Mouse (Mus musculus) monocyte, adult 5-6 weeks (primary cell): ENCODE measurements around the gene Nrf1. TPM values are rescaled to one million over a fixed set of nuclear protein-coding genes. Genes with fewer than 3 reads are reported as not detected.

Experiments used
- ATAC-seq: fragments of 153-309, 156-312 bp; replicated peaks from 2 replicates; pipeline ENCODE4 v1.8.0; 2017; ENCODE audit warnings: mild to moderate bottlenecking; ENCODE audit not compliant: low TSS enrichment, insufficient number of reproducible peaks, severe bottlenecking, poor library complexity, low FRiP score
- total RNA-seq: library from RNA; stranded (forward); fragments of 200-1000, 200-491, 200-594 nt; gene quantifications from 3 replicates; pipeline ENCODE4 v1.2.3, GENCODE M21; 2017

Gene Nrf1
- total RNA-seq, 1 experiment from 2014 or later: 78.5 TPM

DNA sequence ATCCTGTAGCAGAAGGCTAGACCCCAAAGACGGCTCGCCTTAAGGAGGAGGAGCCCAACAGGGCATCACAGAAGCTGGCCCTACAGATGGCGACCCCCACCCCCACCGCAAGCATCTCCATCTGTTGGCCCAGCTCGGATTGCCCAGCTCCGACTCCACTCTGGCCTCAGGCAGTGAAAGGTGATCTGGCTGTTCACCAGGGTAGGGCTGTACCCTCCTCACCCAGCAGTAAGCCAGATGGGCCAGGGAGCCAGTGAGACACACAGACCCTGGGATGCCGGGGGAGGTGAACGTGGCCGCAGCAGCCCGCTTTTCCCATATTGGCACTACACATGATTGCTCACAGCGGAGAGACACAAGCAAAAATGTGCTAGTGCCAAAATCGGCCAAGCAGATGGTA is 121.4 kb downstream of the Nrf1 start:
- ATAC-seq: no peak

DNA sequence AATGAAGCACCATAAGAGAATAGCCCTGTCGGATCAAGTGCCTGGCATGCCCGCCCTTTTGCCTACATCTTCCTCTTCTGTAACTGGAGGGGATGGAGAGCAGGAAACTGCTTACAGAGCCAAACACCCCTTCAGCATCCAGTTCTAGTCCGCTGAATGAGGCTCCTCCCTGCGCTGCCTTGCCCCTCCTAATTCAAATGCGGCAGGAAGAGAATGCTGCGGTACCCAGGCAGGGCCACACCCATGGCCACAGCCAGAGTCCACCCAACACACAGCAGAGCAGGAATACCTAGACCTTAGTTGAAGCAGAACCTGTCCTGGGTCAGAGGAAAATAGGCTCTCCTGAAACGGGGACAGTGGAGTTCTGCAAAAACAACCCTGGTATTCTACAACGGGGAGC is 123.4 kb downstream of the Nrf1 start:
- ATAC-seq: no peak

DNA sequence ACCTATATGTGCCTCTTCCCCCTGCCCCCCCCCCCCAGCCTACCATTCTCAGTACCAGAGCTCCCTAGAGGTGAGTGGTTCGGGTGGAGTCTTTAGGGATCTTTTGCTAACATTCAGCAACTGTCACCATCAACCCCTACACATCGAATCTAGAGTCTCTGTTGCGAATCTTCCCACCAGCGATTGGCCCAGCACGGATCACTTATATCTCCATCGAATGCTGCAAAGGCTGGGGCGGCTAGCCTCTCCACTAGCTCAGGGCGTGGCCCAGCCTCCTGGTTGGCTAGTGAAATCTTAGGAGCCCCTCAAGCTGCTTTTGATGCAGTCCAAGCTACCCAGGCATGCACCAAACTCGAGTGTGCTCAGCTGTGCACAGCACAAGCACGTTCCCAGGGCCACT is 124.2 kb downstream of the Nrf1 start:
- no peak for ATAC-seq

DNA sequence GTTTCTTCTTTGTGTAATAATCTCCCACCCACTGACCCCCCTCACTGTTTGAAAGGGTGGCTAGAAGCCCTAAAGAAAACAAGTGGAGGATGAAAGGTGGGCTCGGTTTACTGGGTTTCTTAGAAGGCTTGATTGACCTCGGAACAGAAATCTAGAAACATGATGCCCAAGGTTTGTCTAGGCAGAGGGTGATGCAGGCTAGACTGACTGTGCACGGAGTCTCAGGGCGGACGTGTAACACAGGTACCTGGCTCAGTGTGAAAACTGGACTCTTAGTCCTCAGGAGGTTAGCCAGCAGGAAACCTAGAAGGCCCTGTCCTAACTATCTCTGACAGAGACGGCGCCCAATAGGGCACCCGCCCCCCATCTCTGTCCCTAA is 124.6 kb downstream of the Nrf1 start:
- ATAC-seq: no peak

DNA sequence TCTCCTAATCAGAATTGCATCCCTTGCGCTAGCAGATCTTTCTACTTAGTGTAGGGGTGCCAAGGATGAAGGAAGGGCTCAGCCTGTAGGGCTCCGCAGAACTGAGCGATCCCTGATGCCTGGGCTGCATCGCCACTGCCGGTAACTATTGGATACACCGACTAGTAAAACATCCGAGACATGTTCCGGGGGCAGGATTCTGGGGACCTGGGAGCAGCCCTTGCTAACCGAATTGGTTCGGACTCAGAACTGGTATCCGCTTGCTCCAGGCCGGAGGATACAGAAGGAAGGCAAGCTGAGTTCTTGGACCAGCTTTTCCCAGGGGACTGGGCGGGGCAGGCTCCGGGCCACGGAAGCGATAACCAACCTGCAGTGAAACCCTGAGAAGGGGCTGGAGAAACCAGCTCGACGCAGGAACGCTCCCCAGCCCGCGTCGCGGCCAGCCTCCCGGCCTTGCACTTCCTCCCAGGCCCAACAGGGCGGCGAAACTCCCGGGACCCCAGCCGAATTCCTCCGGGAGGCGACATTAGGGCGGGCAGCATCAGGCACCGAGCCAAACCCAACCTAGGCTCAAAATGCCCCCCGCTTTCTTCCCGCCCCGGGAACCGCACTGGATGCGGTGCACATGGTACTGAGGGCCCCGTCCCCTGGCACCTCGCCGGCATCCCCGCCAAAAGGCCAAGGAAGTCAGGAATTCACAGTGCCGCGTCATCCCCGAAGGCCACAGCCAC is 125.2 kb downstream of the Nrf1 start:
- ATAC-seq: no peak

DNA sequence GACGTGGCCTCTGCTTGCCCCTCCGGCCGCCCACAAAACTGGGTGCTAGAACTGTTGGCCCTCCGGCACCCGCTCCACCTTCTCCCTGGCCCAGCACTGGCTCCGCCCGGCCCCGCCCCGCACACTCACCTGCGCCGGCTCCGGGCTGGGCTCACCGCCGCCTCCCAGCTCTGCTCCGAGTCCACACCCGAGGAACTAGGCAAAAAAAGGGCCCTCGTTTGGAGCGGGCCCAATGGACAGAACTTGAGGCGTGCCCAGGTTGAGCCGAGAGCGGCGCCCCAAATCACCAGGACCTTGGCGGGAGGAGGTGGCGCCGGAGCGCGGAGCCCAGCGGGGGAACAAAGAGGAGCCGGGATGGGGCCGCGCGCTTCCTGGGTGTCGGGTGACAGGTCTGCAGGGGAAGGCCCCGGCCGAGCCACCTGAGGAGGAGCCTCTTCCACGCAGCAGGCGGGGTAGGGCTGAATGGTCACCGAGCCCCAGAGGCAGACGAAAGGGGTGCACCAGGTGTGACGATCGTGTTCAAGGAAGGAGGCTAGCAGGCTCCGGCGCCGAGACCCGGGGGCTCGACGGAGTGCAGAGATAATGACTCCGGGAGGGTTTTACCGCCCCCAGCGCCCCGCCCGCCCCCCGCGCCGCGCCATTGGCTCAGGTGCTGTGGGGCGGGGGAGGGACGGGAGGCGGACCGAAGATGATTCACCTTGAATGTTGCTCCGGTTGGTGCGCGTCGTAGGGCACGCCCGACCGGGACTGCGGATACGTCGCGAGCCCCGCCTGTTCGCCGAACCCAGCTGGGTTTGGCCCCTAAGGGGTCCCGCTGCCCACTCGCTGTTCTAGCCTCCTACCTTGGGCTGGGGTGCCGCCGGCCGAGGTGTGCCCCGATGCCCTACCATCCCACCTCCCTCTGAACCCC is 126.0 kb downstream of the Nrf1 start:
- ATAC-seq: no peak

DNA sequence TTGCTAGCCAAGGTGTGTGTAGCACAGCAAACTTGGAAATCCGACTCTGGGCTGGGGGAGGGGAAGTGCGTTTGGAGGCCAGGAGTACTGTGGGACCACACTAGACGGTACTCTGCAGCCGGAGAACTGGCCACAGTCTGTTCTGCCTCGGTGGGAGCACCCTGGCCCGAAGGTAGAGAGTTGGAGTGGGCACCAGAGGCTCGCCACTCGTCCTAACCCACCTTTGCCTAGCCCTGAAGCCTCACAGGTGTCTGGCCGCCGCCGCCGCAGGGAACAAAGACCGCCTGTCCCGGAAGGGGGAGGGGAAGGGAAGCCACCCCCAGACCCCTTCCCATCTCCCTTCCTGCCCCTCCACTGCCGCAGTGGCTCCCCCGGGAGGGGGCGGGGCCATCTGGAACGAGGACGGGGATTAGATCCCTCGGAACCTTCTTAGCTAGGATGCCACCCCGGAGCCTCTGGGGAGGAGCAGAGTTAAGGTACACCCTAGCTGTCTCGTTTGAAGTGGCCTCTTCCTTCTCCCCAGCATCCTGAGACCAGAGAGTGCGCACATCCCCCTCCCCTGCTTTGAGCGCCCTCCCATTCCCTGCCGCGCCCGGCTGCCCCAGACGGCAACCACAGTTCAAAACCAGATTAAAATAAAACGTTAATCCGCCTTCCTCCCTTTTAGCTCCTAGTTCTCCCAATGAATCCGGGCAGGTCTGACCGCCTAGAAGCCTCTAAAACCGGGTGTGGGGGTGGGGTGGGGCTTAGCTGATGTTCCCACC is 126.9 kb downstream of the Nrf1 start:
- no peak for ATAC-seq

DNA sequence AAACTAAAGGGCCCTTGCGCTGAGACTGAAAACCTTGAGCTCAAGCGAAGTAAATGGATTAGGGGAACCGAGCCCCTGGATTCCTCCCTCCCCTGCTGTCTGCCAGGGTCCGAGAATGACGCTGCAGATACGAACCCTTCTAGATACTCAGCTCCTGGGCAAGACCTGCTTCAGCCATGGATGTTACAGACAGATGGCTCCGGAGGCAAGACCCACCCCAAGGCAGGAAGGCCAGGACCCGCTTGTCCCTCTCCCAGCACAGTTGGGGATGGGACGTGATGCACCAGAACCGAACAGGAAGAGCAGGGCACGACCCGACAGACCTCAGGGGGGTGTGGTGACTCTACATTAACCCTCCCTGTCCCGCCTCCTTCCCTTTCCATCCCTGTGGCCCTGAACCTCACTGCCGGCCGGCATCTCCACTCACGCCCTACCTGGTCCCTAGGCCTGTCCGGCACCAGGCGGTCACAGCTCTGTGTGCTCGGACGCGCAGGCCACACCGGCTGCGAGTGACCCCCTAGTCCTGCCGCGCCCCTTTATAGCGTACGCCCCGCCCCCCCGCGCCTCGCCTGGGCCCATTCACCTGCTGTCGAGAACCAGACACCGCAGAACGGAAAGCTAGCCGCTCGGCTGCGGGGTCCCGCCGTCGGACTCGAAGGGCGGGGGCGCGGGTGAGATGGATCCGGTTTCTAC is 127.6 kb downstream of the Nrf1 start:
- ATAC-seq: no peak

DNA sequence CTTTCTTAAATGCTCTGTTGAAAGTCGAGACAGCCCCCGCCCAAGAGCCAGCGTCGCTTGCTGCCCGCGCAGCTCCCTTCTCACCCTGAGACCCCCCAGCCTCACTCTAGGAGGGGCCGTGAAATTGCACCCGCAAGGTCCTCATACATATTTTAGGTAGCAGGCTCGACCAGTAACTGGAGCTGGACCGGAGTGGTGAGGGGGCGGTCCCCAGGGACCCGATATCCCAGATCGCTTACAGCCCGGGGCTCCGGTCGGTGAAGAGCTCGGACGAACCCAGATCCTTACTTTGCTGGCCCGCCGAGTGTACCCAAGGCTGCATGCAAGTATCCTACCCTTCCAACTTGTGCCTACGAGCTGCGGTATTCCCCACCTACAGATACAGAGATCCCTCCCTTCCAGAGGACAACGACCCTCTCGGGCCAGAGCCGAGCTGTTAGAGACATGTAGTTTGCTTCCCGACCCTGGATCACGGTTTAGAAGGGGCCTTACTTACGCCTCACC is 128.2 kb downstream of the Nrf1 start:
- ATAC-seq: no peak

DNA sequence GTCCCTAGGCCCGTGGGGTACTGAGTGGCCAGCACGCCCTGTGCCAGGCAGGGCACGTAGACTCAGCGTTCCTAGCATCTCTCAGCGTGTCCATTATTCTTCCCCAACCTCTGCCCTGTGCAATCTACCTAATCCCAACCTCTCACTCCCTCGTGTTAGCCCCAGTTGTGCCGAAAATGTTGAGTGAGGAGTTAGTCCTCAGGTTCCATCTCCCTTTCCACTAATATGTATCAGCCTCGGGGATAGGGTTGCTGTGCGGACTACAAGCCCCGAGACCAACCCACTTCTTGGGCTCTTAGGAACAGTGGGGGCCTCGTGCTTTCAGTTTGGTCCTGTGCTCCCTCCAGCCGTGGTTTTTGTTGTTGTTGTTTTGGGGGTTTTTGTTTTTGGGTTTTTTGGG is 128.7 kb downstream of the Nrf1 start:
- no peak for ATAC-seq

DNA sequence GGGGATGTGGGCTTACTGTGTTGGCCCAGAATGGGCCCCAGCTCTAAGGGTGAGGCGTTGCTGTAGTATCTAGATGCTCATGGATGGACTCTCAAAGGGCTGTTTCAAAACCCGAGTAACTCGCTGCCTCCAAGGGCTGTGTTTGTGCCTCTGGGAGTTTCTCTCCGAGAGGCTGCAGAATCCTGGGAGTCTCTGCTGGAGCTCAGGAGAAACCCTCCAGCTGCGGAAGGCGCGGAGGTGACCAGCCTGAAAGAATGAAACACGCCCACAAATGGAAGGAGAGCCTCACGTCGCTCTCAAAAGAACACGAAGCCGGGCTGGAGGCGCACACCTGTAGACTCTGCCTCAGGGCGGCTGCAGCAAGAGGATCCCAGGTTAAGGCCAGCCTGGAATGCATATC is 129.5 kb downstream of the Nrf1 start:
- ATAC-seq: no peak

DNA sequence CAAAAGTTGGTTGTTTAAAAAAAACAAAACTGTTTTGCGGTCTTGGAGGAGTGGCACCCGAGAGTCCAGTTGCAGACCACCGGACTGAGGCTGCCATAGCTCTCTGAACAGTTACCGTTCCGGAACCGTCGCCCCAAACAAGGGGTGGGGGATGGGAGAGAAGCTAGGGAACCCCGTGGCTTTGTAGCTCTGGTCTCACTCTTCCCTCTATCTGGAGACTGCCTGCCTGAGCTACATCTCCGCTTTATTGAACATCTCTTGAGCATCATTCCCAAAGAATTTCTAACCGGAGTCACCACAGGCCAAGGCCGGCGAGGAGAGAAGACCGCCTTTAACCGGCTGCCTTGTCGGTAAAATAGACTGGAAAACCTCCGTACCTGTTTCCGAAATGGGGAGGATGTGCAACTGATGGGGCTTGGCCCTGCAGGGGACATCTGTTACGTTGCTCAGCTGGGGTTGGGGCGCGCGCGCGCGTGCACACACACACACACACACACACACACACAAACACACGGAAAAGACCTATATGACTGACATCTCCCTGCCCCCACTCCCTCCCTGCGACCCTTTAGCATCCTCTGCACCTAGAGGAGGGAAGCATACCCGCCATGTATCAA is 130.3 kb downstream of the Nrf1 start:
- no peak for ATAC-seq

DNA sequence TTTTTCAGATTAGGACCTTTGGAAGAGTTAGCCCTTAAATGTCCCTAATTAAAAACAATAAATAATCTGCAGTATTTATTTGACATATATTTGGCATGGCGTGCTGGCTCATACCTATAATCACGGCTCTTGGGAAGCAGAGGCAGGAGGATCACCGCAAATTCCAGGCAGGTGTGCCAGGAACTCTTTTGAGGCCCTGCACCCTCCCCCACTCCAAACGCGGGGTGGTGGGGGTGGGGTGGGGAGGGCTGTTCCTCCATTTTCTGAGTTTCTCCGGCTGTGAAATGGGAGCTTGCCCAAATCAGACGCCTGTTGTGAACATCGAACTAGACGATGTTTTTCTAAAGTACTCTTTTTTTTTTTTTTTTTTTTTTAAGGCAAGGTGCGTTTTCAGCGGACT is 131.3 kb downstream of the Nrf1 start:
- ATAC-seq: no peak

DNA sequence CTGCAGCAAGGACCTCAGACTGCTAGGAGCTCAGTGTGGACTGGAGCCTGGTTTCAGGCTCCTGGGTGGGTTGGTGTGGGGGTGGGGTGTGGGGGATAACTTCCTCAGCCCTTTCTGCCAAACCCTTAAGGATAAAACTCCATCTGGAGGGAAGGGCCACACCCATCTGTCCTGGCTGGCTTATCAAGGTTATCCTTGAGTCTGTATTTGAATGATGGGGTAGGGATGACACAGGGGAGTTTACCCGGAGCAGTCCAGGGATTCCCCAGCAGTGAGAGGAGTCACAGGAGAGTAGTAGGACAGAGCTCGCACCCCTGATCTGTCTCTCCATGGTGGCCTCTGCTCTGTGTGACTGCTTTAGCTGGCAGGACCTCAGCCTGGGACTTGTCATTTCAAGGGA is 132.5 kb downstream of the Nrf1 start:
- no peak for ATAC-seq

DNA sequence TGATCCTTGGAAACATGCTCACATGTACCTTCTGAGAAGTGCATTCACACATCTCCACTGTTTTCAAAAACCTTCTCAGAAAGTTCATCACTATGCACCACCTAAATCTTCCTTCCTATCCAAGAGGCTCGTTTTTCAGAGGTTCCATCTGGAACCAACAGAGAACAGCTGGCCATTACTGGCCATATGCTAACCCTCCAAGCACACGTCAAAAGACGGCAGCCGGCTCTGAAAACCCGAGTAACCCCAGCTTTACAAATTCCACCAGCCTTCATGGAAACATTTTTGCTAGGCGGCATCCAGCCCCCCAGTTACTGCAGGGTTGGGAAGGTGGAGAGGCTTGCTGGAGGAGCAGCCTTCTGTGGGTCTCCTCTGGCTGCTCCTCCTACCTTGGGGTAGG is 134.2 kb downstream of the Nrf1 start:
- ATAC-seq: no peak

DNA sequence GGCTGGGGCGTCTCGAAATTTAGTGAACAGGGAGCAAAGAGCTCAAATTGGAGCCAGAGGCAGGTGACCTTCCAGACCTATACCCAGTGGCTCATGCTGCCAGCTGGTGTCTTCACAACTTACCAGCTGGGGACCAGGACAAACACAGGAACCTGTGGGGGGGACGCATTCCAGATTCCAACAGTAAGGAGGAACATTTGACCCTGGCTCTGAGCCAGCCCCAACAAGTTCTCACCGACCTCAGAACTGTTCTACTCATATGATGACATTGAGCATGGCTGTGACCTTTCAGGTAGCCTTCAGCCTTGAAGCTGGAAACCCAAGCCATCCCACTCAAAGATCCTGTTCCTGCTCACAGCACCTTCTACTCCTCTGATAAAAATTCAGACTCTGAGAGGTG is 135.8 kb downstream of the Nrf1 start:
- no peak for ATAC-seq

DNA sequence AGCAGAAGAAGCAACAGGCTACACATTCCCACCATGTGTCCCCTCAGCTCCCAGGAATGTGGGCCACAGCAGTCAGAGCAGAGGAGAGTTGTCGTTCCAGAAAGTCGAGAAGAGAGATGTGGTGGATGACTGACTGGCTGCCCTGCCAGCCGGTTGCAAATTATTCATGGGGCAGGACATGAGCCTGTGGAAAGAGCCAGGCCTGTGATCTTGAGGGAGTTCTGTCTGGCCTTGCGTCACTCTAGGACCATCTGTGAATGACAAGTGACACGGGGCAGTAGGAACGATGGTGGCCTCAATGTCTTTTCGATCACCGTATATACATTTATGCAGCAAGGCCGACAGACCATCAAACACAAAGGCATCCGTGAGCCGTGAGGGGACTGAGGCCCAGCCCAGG is 147.9 kb downstream of the Nrf1 start:
- no peak for ATAC-seq

DNA sequence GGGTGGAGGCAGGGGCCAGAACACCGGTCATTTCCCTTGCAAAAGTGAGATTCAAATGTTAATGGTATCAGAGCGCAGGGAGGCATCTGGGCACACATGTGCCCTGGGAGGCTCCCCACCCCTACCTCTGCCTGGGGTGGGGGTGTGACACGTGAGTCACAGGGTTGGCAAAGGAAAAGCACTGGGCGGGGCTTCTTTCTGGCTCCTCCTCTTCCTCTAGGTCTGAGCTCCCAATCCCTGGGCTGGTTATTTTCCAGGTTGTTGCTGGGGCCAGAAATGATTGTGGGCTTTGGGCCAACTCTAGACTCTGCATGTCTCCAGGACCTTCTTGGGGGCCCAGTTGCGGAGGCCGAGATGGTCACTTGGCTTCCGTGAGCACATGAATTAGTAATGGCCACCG is 148.4 kb downstream of the Nrf1 start:
- ATAC-seq: no peak
